Mouse (Mus musculus) gastrocnemius, adult 8-10 months (tissue): ENCODE results near the gene Kank2. TPM values are rescaled to one million over a fixed set of nuclear protein-coding genes. Genes with fewer than 3 reads are reported as not detected.
A peak's percentile ranks its signal among the peaks of the same experiment; 100 is the strongest.

Experiments
- DNase-seq, 2 experiments: peaks; one replicate each; pipeline ENCODE4 v3.0.0; 2022; ENCODE audit warnings: low spot score in 2 of 2
- total RNA-seq, 4 experiments: library from RNA; stranded (reverse); gene quantifications; 2 replicates each; pipeline ENCODE4 v1.2.4; 2022

The Kank2 gene
- total RNA-seq, 4 experiments from 2014 or later: 13.0 to 15.2 (median 14.2) TPM

- DNase-seq: peak; percentile 44 to 45
Measured at GRCm38 (mm10) chr9:21752252-21752792, 46.2 kb downstream of the Kank2 start.

DNA sequence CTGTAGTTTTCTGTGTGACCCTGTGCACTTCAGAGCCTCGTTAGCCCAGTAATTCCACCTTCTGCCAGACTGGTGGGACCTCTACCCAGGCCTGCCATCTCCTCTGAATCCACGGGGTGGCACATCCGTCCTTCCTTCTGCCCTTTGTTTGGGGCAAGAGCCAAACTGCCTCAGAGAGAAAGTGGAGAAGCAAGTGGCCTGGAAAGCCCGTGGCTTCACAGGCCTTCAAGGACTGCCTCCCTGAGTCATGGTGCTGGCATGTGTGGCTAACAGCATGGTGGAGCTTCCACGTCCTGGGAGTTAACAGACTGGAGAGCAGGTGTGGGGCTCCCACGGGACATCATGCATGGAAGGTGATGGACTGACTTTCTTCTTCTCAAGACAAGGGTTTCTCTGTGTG is 47.2 kb downstream of the Kank2 start:
- peak; percentile 37 to 60 for DNase-seq

GRCm38 (mm10) chr9:21750370-21750769 is 48.2 kb downstream of the Kank2 start:
- DNase-seq: no peak

- DNase-seq: no peak
Measured at GRCm38 (mm10) chr9:21749382-21750118, 49.0 kb downstream of the Kank2 start.

- DNase-seq: no peak
Measured at GRCm38 (mm10) chr9:21748491-21748890, 50.1 kb downstream of the Kank2 start.

GRCm38 (mm10) chr9:21748033-21748432 is 50.5 kb downstream of the Kank2 start:
- no peak for DNase-seq

DNA sequence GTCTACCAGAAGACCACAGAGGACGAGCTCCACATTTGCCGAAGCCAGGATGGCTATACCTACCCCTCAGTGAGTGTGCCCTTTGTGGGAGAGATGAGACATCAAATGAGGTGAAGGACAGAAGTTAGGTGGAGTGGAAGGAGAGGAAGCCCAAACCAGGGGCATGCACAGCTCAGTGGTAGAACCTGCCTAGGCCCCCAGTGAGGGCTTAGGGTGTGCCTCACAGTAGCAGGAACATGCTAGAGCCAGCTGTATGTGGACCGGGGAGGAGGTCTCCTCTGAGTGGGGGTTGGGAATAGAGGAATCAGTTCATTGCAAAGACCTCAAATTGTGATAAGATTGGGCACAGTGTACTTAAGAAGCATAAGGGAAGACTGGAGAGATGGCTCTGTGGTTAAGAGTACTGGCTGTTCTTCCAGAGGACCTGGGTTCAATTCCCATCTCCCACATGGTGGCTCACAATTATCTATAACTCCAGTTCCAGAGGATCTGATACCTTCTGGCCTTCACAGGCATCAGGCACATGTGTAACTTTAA is 51.2 kb downstream of the Kank2 start:
- DNase-seq: no peak

GRCm38 (mm10) chr9:21741514-21741913 is 57.0 kb downstream of the Kank2 start:
- DNase-seq: no peak

- no peak for DNase-seq
Measured at GRCm38 (mm10) chr9:21740427-21740826, 58.1 kb downstream of the Kank2 start.

DNA sequence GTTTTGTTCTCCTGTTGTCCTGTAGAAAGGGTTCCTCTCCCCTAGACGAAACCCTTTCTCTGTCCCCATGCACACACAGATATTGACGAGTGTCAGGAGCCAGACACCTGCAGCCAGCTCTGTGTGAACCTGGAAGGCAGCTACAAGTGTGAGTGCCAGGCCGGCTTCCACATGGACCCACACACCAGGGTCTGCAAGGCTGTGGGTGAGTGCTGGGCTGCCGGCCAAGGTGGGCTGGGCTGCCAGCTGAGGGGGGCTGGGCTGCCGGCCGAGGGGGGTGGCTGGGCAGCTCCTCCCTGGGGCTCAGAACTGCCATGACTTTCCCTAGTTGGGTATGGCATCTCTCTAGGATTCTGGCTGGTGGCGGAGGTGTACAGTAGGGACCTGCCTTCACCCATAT is 59.8 kb downstream of the Kank2 start:
- no peak for DNase-seq

DNA sequence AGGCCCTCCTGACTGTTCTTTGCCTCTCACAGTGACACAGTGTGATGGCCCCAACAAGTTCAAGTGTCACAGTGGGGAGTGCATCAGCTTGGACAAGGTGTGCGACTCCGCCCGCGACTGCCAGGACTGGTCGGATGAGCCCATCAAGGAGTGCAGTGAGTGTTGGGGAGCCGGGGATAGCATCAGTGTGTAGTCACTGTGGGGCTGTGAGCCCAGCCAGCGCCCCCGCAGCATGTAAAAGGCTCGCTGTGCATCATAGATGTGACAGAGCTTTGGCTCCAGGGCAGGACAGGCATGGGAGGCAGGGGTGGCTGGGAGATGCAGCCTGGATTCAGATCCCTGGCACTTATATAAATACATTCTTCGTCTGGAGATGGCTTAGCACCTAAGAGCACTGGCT is 61.4 kb downstream of the Kank2 start:
- no peak for DNase-seq

GRCm38 (mm10) chr9:21736580-21736979 is 62.0 kb downstream of the Kank2 start:
- DNase-seq: no peak

- no peak for DNase-seq
Measured at GRCm38 (mm10) chr9:21735126-21735525, 63.4 kb downstream of the Kank2 start.

GRCm38 (mm10) chr9:21733989-21734388 is 64.6 kb downstream of the Kank2 start:
- no peak for DNase-seq

DNA sequence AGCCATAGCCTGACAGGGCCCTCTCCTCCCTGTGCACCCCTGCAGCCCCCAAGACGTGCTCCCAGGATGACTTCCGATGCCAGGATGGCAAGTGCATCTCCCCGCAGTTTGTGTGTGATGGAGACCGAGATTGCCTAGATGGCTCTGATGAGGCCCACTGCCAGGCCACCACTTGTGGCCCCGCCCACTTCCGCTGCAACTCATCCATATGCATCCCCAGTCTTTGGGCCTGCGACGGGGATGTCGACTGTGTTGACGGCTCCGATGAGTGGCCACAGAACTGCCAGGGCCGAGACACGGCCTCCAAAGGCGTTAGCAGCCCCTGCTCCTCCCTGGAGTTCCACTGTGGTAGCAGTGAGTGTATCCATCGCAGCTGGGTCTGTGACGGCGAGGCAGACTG is 65.1 kb downstream of the Kank2 start:
- DNase-seq: no peak

GRCm38 (mm10) chr9:21732288-21732687 is 66.3 kb downstream of the Kank2 start:
- no peak for DNase-seq

GRCm38 (mm10) chr9:21729264-21729663 is 69.3 kb downstream of the Kank2 start:
- no peak for DNase-seq

DNA sequence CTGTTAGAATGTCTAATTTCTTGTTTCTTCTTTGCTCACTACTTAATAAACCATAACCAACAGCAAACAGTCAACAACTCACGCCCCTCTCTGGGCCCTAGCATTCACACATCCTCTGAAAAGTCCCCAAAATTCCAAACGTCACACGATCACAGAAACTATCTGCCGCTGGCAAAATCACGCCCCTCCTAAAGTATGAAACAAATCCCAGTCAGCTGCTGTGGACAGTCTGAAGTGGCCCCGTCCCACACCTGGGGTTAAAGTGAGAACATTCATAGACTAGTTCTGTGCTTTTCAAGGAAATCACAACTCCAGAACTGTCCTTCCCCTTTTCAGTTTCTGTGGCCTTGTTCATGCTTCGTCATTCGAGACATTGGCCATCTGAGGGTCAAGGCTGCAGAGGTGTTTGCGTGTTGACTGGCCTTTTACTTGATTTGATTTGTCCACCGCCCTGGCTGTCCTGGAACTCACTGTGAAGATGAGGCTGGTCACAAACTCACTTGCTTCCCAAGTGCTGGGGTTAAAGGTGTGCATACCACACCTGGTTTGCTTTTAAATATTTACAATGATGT is 70.2 kb downstream of the Kank2 start:
- DNase-seq: no peak

DNA sequence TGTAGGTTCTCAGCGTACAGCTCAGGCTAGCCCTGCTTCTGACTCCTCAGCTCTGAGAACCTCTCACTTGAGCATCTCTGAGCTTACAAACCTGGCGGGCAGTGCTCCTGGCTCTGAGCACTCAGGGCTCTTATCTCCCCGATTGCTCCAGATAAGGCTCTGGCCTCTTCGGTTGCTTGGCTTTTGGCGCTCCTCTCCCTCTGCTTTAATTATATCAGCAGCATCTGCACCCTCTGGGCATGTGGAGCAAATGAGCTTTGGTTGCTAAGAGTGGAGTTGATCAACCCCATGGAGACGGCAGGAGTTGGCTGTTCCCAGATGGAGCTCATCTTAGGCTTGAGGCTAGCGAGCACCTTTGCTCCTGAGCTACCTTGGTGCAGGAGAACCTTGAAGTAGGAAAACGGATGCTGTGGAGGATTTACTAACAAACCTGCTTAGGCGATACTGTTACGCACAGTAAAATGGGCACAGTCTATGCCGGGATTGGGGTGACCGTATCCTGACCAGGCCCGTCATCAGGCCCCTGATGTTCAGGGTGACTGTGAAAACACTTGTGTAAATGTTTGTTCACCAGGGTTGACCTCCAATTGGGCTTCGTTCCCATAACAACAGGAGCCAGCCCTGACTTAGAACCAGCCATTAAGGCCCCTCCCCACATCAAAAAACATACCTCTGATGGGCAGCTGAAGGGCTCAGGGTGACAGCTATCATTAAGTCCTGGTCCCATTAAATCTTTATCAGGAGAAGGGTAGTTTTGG is 72.1 kb downstream of the Kank2 start:
- no peak for DNase-seq

DNA sequence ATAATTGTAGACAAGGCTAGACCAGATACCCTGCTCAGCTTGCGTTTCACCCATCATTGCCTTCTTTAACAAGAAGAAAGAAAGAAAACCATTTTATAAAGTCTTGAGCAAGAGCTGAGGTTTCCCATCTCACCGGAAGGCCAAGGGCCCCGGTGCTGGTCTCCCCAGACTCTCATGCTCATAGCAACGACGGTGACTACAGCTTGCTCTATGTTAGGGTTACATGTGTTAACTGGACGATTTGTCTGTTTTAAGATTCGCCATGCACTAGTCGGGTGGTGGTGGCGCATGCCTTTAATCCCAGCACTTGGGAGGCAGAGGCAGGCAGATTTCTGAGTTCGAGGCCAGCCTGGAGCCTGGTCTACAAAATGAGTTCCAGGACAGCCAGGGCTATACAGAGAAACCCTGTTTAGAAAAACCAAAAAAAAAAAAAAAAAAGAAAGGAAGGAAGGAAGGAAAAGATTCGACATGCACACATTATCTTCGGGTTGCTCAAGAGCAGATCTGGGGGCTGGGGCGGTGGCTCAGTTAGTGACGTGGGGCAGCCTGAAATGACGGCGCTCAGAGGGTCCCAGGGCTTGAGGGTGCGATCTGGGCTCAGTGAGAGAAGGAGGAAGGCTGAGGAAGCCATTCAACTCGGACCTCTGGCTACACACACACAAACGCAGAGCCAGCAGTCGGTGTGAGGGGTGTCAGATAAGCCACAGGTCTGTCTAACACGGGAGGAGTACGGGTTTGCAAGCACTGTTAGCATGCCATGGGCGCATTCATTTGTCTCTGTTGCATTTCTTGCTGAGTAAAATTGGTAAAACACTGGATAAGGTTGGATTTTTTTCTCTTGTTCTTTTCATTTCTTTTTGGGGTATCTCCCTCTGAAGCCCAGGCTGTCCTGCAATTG is 73.1 kb downstream of the Kank2 start:
- DNase-seq: no peak

DNA sequence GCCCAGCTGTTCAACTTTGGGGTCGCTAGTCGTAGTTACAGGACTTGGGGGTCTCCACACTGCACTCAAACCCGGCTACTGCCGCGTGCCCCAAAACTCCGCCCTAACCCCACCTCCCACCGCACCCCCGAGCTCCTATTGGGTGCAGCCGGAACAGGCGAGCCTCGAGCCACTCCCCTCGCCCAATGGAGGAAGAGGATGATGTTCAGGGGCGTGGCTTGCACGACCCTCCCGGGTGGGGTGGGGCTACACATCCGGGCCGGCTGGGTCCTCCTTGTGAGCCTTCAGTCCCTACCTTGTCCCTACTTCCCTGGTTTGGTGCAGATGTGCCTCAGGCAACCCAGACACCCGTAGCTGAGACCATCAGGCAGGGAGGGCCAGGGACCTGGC is 74.4 kb downstream of the Kank2 start:
- peak; percentile 86 to 87 for DNase-seq
